Mouse (Mus musculus) regulatory T cell (primary cell): ENCODE measurements around the gene Slc22a20.

Experiments
- in situ Hi-C: fragments of 300-600 bp; cut with MboI, MseI; formaldehyde crosslinking; loops from one replicate; pipeline ENCODE4 v1.15.1; 2025; ENCODE audit warnings: high pct_unique_total_duplicates

Gene Slc22a20

DNA sequence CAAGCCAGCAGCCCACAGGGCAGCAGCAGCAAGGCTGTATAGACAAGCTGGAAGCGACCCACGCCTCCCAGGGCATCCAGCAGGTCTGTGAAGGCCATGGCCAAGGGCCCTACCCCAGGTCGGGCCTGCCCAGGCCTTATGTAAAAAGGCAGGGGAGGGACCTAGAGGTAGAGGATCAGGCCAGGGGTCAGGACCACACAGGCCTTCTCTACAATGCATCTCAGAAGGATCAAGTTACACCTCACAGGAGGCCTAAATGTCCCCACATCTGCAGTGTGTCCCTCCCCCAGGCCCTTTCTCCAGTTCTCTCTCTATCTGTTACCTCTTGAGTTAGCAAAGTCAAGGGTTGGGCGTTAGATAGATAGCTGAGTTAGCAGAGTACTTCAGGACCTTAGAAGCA, at the start of gene Slc22a20:
Slc22a20 (minus strand) TSS at position 101 of the 400 bp plus-strand sequence.
- in situ Hi-C loops, result no loop called here

DNA sequence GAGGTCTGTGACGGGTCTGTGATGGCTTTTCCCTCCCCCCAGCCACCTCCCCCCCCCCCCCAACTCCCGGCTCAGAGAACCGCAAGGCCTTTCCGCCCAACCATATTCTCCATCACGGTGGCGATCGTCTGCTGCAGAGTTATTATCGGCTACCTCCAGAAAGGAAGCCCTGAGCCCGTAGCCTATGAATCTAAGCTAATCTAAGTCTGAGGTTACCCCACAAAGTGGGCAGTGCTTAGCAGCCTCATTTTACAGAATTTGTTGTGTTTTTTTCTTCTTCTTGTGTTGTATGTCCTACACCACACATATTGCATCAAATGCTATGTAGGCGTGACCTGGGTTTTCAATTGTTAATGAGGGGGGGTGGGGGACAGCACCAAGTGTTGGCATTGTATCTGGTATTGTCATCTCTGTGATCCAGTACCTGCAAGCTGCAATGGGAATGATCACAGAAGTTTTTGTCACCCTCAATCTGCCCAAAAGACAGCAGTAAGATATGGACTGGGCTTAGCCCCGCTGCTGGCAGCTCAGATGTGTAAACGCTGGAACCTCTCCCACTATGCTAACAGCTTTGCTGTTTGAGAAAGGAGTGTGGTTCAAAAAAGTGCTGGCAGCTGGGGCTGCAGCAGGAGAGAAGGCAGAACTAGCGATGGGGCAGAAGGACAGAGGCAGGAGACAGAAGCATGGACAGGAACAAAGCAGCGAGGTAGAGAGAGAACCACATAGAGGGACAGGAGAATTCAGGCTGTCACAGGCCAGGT, 44.8 kb upstream of the Slc22a20 start:
- in situ Hi-C loops, result no loop called here

DNA sequence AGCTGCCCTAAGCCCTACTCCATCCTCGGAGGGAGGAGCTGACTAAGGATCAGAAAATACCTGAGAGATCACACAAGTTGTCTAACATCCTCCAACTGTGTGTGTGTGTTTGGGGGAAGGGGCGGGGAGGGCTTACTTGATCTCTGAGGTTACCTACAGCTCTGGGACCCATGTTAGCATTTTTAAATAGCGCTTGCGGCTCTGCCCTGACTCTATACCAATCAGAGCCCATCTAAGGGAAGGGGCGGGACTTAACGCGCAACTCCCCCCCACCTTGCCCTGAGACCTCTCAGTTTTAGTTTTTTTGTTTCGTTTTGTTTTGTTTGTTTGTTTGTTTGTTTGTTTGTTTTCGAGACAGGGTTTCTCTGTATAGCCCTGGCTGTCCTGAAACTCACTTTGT, 43.5 kb upstream of the Slc22a20 start:
- in situ Hi-C loops, result no loop called here

DNA sequence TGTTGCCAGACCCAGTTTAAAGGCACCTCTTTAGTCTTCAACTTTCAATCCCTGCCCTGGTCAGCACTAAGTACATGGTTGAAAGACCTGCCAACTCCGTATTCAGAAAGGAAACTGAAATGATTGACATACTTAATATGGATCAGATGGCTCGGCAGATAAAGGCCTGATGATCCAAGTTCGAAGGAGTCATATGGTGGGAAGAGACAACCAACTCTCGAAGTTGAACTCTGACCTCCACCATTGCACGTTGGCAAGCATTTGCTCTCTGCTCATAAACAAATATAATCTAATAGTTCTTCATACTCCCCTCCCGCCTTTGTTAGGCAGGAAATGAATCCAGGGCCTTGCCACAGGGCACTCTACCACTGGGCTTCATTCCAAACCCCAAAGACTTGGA, 43.0 kb upstream of the Slc22a20 start:
- in situ Hi-C loops, result no loop called here

DNA sequence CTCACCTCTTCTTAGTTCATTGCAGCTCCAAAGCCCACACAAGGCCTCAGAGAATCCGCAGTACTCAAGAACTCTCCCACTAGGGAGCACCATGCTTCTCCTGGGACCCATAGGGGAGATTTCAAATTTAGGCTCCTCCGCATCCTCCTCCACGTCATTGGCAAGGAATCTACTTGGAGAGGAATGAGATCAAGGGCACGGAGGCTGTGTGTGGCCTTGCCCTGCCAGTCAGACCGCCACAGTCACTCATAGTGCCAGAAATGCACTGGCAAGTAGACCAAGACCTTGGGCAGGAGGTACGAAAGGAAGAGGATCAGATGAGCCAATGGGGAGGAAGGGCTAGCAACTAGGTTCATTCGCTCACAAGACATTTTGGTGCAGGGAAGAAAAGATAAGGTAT, 38.0 kb upstream of the Slc22a20 start:
- in situ Hi-C loops, result no loop called here

DNA sequence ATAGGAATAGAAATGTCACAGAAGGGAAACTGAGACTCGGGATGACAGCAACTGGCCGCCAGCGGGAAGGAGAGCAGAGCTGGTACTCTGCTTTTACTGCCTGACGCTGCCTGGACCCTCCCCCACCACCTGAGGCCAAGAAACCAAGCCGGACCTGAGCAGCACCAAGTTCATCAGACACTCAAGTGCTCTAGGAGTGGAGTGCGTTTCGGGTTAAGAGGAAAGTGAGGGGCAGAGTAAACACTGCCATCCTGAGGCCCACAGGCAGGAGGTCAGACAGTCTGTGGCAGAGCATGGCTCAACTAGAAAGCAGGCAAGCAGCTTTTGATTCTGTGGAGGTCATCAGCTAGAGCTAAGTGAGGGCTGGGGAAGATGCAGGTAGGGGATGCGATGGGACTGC, 37.1 kb upstream of the Slc22a20 start:
- in situ Hi-C loops, result no loop called here

DNA sequence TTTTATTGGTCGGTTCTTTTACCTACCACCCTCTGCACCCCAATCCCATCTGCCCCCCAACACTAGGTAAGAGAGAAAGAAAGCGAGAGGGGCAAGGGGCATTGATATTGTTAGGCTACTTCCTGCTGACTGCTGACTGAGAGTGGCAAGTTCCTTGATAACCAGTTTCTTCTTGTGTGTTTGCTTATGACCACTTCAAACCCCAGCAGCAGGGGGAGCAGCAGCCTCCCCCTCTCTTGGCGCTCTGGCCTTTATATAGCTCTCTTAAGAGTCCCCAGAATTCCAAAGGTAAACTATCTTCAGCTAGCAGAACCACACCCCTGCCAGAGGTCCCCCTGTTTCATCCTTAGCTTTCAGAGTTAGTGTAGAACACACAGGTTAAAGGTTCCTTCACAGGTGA, 34.3 kb upstream of the Slc22a20 start:
- in situ Hi-C loops, result no loop called here

DNA sequence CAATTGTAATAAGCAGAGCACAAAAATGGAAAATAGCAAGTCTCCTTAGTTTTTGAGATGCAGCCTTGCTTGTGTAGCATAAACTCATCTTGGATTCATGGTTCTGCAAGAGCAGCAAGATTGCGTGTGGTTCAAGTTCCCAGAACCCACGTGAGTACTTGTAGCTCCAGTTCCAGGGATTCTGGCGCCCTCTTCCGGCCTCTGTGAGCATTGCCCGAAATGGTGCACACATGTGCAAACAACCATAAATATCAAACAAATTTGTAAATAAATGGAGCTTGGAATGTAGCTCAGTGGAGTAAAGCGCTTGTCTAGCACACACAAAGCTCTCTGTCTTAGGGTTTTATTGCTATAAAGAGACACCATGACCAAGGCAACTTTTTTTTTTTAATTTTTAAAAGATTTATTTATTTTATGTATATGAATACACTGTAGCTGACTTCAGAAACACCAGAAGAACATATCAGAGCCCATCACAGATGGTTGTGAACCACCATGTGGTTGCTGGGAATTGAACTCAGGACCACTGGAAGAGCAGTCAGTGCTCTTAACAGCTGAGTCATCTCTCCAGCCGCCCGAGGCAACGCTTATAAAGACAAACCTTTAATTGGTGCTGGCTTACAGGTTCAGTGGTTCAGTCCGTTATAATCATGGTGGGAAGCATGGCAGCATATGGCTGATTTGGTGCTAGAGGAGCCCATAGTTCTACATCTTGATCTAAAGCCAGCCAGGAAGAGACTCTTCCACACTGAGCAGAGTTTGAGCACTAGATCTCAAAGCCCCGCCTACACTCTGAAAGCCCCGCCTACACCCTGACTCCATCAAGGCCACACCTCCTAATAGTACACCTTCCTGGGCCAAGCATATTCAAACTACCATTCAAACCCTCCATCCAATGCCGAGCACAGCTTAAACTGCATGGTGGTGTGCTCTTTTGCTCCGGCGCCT, 32.5 kb upstream of the Slc22a20 start:
- in situ Hi-C loops, result no loop called here

DNA sequence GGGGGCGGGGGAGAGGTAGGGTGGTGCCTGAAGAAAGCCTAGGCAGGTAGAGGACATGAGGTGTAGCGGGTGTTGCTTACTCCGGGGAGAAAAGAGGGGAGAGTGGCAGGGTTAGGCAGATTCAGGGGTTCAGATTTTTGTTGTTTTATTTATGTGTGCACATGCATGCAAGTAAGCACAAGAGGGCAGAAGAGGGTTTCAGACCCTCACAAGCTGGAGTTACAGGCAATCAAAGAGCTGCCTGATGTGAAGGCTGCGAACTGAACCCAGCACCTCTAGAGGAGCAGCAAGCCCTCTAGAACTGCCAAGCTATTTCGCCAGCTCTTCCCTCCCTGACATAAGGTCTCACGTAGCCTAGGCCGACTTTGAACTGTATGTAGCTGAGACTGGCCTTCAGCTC, 30.6 kb upstream of the Slc22a20 start:
- in situ Hi-C loops, result no loop called here

DNA sequence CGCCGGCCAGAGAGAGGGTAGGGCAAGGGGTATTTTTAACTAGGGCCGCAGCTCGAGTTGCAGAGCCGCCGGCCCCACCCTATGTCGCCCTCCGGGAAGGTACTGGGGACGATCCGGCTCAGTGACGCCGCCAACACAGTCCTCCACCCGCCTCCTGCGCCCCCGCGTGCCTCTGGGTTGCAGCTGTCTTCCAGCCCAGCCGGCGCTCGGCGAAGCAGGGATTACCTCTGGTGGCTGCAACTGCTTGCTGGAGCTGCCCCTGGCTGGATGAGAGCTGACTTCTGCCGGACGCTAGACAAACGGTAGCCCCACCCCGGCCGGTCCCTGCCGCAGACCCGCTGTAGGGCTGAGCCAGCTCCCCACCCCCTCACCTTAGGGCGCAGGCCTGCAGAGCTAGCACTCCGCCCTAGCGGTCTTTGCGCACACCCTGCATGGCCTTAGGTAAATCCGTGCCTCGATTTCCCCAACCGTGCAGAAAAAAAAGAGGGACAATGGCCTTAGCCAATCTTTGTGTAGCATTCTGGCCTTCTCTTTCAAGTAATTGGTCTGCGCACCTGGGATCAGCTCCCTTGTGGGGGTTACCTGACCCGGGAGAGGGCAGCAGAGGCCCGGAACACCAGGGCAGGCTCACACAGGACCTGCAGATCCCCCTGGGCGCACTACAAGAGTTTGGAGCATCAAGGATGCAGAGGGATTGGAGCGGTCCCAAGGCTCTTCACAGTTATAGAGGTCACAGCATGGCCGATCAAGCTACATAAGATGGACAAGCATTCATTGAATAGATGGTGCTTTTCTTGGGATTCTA, 29.8 kb upstream of the Slc22a20 start, which contains the start of gene Capn1:
Capn1 (minus strand) TSS at position 387 of the 805 bp plus-strand sequence.
- in situ Hi-C loops, result no loop called here

DNA sequence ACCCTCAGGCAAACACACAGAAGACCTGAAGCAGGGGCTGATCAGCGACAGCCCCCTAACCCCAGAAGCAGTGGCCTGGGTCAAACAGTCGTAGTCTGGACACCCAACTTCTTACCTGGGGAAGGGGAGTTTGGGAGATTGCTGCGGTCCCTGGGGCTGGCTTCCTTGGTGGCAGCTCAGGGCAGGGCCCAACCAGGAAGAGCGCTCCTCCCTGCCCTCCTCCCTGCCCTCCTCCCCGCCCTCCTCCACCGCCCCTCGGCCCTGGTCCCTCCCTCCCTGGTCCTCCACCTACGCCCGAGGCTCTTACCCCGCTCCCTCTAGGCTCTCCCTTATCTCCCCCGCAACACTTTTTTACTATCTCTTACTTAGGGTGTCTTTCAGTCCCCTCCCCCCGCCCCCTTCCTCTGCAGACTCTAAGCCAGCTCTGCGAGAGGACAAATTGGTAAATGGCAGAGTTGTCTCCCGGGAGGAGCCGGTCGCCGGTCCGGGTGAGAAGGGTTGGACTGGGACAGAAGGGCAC, 29.1 kb upstream of the Slc22a20 start:
- in situ Hi-C loops, result no loop called here

DNA sequence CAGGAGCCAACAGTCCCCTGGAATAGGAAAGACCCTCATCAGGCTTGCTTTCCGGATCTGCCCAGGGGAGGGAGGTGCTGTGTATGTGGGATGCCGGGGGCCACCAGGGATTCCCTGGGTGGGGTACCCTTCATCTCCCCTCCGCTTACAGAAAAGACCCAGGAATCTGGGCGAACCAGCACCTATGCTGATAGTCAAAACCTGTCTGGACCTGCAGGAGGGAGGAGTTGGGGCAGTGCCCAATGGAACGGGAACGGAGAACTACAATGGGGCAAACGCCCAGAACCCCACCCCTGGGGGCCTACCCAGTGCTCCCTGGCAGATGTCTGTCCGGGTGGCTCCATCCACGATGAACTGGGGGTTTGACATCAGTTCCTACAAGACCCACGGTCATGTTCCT, 27.7 kb upstream of the Slc22a20 start:
- in situ Hi-C loops, result no loop called here

DNA sequence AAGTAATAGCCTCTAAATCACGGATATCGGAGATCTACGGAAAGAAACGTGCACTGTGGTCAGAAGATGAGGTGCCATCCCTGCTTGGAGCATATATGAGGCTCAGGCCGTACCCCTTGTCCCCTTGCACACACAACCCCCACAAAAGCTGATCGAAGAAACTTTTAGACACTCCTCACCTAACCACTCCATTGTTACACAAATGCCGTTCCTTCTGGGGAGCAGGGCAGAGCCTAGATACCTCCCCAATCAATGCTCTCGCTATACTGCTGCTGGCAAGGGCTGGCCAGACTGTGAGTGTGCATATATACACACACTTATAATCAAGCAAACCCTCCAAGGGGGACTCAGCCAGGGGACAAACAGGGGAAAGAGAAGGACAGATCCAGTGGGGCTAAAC, 23.2 kb upstream of the Slc22a20 start:
- in situ Hi-C loops, result no loop called here

DNA sequence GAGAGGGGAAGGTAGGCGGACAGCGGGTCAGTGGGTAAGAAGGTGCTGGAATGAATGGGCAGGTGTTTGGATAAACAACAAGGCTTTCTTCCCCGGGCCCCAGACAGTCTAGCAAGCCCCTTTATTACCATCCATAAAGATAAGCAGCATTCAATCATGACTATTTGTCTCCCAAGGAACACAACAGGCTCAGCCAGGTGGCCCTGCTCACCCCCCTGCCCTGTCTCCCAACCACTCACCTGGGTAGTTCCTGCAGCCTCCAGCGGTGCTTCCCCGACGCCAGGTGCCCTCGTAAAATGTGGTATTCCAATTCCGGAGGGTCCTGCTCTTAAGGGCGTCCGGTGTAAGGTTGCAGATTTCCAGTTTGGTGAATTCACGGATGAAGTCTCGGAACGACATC, 21.1 kb upstream of the Slc22a20 start:
- in situ Hi-C loops, result no loop called here

DNA sequence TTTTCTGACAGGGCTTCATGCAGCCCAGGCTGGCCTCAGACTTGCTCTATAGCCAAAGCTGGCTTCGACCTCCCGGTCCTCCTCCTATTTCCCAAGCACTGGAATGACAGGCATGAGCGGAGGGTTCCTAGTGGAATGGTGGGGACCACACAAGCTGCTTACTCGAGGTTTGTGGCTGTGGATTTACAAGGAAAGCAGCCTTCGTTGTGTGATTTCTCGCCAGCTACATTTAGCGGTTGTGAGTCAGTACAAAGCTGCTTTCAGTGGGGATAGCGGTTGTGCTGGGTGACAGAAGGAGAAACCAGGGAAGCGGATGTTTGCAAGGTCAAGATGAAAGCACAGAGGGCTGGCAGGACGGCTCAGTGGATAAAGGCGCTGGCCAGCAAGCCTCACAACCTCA, 19.6 kb upstream of the Slc22a20 start:
- in situ Hi-C loops, result no loop called here

DNA sequence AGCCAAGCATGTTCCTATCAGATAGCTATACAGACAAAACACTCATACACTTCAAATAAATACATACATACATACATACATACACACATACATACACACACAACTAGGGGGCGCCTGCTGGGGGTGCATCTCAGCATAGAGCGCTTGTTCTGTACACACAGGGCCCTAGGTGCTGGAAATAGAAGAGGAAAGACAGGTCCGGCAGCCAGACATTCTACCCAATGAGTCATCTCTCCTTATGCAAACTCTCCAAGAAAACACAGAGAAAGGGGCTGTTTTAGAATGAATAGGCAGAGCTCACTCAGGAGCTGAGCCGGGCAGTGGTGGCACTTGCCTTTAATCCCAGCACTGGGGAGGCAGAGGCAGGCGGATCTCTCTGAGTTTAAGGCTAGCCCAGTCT, 14.0 kb upstream of the Slc22a20 start:
- in situ Hi-C loops, result no loop called here

DNA sequence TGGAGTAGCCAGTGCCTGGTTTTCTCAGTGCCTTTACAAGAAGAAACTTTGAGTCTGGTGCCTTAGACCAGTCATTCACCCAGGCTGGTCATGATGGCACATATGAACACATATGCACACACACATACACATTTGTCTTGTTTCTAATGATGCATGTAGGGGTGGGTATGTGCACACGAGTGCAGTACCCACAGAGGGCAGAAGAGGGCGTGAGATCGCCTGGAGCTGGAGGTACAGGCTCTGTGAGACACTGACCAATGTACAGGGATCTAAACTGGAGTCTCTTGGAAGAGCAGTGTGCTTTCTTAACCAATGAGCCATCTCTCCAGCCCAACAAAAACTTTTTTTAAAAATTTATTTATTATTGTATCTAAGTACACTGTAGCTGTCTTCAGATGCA, 12.2 kb upstream of the Slc22a20 start:
- in situ Hi-C loops, result no loop called here

DNA sequence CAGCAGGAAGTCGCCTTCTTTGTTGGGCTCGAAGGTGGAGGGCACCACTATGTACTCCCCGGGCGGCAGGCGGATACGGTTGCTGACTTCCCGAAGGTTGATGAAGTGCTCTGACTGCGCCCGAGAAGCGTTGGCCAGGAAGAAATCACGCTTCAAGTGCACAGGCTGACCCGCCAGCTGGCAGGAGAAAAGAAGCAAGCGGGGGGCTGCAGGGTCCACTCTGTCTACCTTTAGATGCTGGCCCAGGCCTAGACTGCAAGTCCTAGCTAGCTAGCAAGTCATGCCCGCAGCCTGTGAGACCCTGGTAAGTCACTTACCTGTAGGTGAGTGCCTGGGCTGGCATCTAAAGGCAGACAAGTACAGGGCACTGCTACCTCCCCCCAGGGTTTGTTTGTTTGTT, 8.8 kb upstream of the Slc22a20 start:
- in situ Hi-C loops, result no loop called here

DNA sequence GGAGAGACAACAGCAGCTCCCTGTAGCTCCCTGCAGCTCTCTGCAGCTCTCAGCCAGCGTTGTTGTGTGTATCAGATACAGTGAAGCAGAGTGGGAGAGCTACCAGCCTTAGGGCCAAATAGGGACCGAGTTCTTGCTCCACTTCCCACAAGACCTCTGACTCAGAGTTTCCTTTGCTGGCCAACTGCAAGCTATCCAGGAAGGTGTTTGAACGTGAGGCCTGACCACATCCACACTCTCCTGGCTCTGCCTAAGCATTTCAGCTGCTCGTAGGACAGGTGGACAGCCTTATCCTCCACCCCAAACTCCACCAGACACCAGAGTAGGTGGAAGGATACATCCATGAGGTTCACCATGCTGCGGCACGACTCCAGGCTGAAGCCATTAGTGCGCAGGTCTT, 6.1 kb upstream of the Slc22a20 start:
- in situ Hi-C loops, result no loop called here

DNA sequence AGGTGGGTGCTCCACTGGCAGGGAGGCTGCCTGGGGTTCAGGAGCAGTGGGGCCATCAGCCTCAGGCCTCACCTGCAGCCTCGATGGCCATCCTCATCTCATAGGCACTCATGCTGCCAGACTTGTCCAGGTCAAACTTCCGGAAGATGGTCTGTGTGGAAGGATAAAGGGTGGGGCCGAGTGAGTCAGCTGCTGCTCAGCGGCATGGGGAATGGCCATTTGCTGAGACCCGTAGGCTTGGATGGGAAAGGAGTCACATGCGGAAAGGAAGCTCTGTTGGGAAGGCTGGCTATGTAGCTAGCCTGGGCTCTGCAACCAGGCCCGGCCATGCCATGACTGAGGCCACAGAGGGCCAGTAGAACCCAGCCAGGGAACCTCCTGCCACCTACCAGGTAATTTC, 5.5 kb upstream of the Slc22a20 start:
- in situ Hi-C loops, result no loop called here

DNA sequence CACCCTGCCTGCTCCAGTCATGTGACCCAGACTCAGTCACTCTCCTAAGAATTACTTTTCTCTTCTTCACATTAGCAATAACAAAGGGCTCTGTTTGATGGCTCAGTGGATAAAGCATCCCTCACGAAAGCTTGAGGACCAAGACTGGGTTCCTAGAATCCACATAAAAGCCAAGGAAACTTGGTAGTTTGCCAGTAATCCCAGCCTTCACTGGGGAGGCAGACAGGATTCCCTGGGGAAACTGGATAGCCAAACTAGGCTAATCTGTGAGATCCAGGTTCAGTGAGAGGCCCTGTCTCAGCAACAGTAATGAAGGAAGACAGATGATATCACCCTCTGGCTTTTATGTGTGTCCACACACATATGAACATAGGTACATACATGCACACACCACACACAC, 5.0 kb upstream of the Slc22a20 start:
- in situ Hi-C loops, result no loop called here

DNA sequence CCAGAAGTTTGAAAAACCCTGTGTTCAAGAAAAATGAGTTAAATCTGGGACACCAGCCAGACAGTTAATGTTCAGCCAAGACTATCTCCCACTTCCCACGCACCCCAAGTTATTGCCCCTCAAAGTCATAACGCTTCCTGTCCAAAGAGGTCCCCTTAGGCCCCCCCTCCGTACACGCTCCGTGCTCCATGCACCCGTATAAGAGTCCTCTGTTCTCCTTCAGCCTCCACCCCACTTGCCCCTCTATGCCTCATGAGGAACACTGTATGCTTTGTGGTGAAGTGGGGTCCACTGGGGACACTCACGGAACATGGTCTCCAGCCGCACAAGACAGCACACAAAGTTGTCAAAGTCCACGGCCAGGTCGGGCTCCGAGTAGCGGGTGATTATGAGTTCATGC, 4.1 kb upstream of the Slc22a20 start:
- in situ Hi-C loops, result no loop called here
